Mouse (Mus musculus): ENCODE measurements at regions not wholly inside any gene's neighbourhood (a gene's known extent, or its start where the extent isn't known, plus 50 kb on each side); places are given as distances from the start of the nearest gene placed in this dataset.

- no peak for DNase-seq (ENCODE audit: low spot score in 2 of 2)
Observed at GRCm38 (mm10) chr5:106056631-106057030, 180.3 kb downstream of the Zfp326 start.

GRCm38 (mm10) chr5:106055221-106055620 is 178.9 kb downstream of the Zfp326 start:
- DNase-seq (ENCODE audit: low spot score in 2 of 2), result no peak

GRCm38 (mm10) chr5:106051026-106051425 is 174.7 kb downstream of the Zfp326 start:
- DNase-seq (ENCODE audit: low spot score in 2 of 2), result peak in 1 of 2 experiments; percentile 13

GRCm38 (mm10) chr5:106044878-106045585 is 168.7 kb downstream of the Zfp326 start:
- DNase-seq (ENCODE audit: low spot score in 2 of 2), result no peak

GRCm38 (mm10) chr5:106038321-106038720 is 162.0 kb downstream of the Zfp326 start:
- no peak for DNase-seq (ENCODE audit: low spot score in 2 of 2)

- no peak for DNase-seq (ENCODE audit: low spot score in 2 of 2)
Observed at GRCm38 (mm10) chr5:106036176-106036575, 159.8 kb downstream of the Zfp326 start.

- DNase-seq (ENCODE audit: low spot score in 2 of 2), result no peak
Observed at GRCm38 (mm10) chr5:106032956-106033355, 156.6 kb downstream of the Zfp326 start.

- DNase-seq (ENCODE audit: low spot score in 2 of 2), result no peak
Observed at GRCm38 (mm10) chr5:106026861-106027260, 150.5 kb downstream of the Zfp326 start.

GRCm38 (mm10) chr5:106004292-106004917 is 128.0 kb downstream of the Zfp326 start:
- DNase-seq (ENCODE audit: low spot score in 2 of 2), result no peak

GRCm38 (mm10) chr5:106003321-106004291 is 127.2 kb downstream of the Zfp326 start:
- DNase-seq (ENCODE audit: low spot score in 2 of 2), result no peak

GRCm38 (mm10) chr5:106002330-106002729 is 126.0 kb downstream of the Zfp326 start:
- DNase-seq (ENCODE audit: low spot score in 2 of 2), result no peak

- no peak for DNase-seq (ENCODE audit: low spot score in 2 of 2)
Observed at GRCm38 (mm10) chr5:105994218-105994617, 117.9 kb downstream of the Zfp326 start.

- peak in 1 of 2 experiments; percentile 84 for DNase-seq (ENCODE audit: low spot score in 2 of 2)
Observed at GRCm38 (mm10) chr5:105993066-105993760, 116.8 kb downstream of the Zfp326 start.

- DNase-seq (ENCODE audit: low spot score in 2 of 2), result no peak
Observed at GRCm38 (mm10) chr5:105990777-105991176, 114.4 kb downstream of the Zfp326 start.

- DNase-seq (ENCODE audit: low spot score in 2 of 2), result peak in 1 of 2 experiments; percentile 71
Observed at GRCm38 (mm10) chr5:105986401-105986800, 110.0 kb downstream of the Zfp326 start.

- no peak for DNase-seq (ENCODE audit: low spot score in 2 of 2)
Observed at GRCm38 (mm10) chr5:105983131-105983530, 106.8 kb downstream of the Zfp326 start.

- no peak for DNase-seq (ENCODE audit: low spot score in 2 of 2)
Observed at GRCm38 (mm10) chr5:105976746-105977145, 100.4 kb downstream of the Zfp326 start.

- no peak for DNase-seq (ENCODE audit: low spot score in 2 of 2)
Observed at GRCm38 (mm10) chr5:105976076-105976475, 99.7 kb downstream of the Zfp326 start.

- no peak for DNase-seq (ENCODE audit: low spot score in 2 of 2)
Observed at GRCm38 (mm10) chr5:105975275-105976011, 99.1 kb downstream of the Zfp326 start.

GRCm38 (mm10) chr5:105974576-105975177 is 98.3 kb downstream of the Zfp326 start:
- no peak for DNase-seq (ENCODE audit: low spot score in 2 of 2)
